Mouse (Mus musculus) kidney, adult 8-10 months (tissue): ENCODE measurements around the gene Serpina3m.
"Not testable (repeated sequence)": the region's sequence is repeated elsewhere in the genome, so short reads cannot be mapped to it uniquely, and the experiment has no call there.

Experiments used
- DNase-seq, 2 experiments: peaks; one replicate each; pipeline ENCODE4 v3.0.0; 2022

The Serpina3m gene

GRCm38 (mm10) chr12:104391057-104391456 is 52.8 kb downstream of the Serpina3m start:
- DNase-seq, result not testable (repeated sequence)

GRCm38 (mm10) chr12:104403968-104404367 is 65.7 kb downstream of the Serpina3m start:
- no peak for DNase-seq

GRCm38 (mm10) chr12:104406454-104406885 is 68.2 kb downstream of the Serpina3m start, which contains the start of gene Serpina3n:
Serpina3n (plus strand) TSS chr12:104406729.
- no peak for DNase-seq

- no peak for DNase-seq
Measured at GRCm38 (mm10) chr12:104412507-104412906, 74.2 kb downstream of the Serpina3m start.

- no peak for DNase-seq
Measured at GRCm38 (mm10) chr12:104414576-104414975, 76.3 kb downstream of the Serpina3m start.

- no peak for DNase-seq
Measured at GRCm38 (mm10) chr12:104415625-104416315, 77.5 kb downstream of the Serpina3m start.

GRCm38 (mm10) chr12:104418340-104419135 is 80.3 kb downstream of the Serpina3m start:
- DNase-seq, result peak; percentile 53 to 78

- DNase-seq, result no peak
Measured at GRCm38 (mm10) chr12:104419136-104419462, 80.8 kb downstream of the Serpina3m start.

- DNase-seq, result peak; percentile 32 to 48
Measured at GRCm38 (mm10) chr12:104422615-104423392, 84.5 kb downstream of the Serpina3m start.

- no peak for DNase-seq
Measured at GRCm38 (mm10) chr12:104425591-104425990, 87.3 kb downstream of the Serpina3m start.

GRCm38 (mm10) chr12:104426915-104427314 is 88.6 kb downstream of the Serpina3m start:
- DNase-seq, result peak in 1 of 2 experiments; percentile 16

- DNase-seq, result no peak
Measured at GRCm38 (mm10) chr12:104431359-104431758, 93.1 kb downstream of the Serpina3m start.

- no peak for DNase-seq
Measured at GRCm38 (mm10) chr12:104433214-104433613, 94.9 kb downstream of the Serpina3m start.

- peak in 1 of 2 experiments; percentile 24 for DNase-seq
Measured at GRCm38 (mm10) chr12:104433951-104434735, 95.9 kb downstream of the Serpina3m start.

GRCm38 (mm10) chr12:104440087-104440760 is 101.9 kb downstream of the Serpina3m start:
- peak; percentile 56 to 87 for DNase-seq

- no peak for DNase-seq
Measured at GRCm38 (mm10) chr12:104443716-104444115, 105.4 kb downstream of the Serpina3m start.
